Mouse (Mus musculus) frontal cortex, adult 2 months (tissue): ENCODE measurements at regions not wholly inside any gene's neighbourhood (a gene's known extent, or its start where the extent isn't known, plus 50 kb on each side); places are given as distances from the start of the nearest gene placed in this dataset.

Experiments used
- DNase-seq, 2 experiments: peaks; one replicate each; pipeline ENCODE4 v3.0.0; 2022; ENCODE audit warnings: low spot score in 1 of 2; ENCODE audit errors: extremely low spot score in 1 of 2

DNA sequence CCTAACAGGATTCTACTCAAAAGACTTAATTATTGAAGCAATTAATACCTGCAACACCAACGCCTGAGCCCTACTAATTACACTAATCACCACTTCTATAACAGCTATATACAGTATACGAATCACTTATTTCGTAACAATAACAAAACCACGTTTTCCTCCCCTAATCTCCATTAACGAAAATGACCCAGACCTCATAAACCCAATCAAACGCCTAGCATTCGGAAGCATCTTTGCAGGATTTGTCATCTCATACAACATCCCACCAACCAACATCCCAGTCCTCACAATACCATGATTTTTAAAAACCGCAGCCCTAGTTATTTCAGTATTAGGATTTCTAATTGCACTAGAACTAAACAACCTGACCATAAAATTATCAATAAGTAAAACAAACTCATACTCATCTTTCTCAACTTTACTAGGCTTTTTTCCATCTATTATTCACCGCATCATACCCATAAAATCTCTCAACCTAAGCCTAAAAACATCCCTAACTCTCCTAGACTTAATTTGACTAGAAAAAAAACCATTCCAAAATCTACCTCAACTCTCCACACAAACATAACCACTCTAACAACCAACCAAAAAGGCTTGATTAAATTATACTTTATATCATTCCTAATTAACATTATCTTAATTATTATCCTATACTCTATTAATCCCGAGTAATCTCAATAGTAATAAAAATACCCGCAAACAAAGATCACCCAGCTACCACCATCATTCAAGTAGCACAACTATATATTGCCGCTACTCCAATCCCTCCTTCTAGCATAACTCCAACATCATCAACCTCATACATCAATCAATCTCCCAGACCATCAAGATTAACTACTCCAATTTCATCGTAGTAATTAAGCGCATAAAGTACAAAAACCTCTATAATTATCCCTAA, 830.9 kb upstream of the Tyrp1 start:
- DNase-seq, result no peak

DNA sequence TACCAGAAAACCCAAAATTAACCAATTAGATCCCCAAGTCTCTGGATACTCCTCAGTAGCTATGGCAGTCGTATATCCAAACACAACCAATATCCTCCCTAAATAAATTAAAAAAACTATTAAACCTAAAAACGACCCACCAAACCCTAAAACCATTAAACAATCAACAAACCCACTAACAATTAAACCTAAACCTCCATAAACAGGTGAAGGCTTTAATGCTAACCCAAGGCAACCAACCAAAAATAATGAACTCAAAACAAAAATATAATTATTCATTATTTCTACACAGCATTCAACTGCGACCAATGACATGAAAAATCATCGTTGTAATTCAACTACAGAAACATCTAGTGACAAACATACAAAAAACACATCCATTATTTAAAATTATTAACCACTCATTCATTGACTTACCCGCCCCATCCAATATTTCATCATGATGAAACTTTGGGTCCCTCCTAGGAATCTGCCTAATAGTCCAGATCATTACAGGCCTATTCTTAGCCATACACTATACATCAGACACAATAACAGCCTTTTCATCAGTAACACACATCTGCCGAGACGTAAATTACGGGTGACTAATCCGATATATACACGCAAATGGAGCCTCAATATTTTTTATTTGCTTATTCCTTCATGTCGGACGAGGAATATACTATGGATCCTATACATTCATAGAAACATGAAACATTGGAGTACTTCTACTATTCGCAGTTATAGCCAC, 830.1 kb upstream of the Tyrp1 start:
- no peak for DNase-seq

- no peak for DNase-seq
Measured at GRCm38 (mm10) chr4:80004366-80004700, 829.6 kb upstream of the Tyrp1 start.

- no peak for DNase-seq
Measured at GRCm38 (mm10) chr4:80004788-80005187, 829.1 kb upstream of the Tyrp1 start.

GRCm38 (mm10) chr4:80027876-80028275, 806.0 kb upstream of the Tyrp1 start:
- no peak for DNase-seq

- peak; percentile 56 to 70 for DNase-seq
Measured at GRCm38 (mm10) chr4:80047956-80048355, 786.0 kb upstream of the Tyrp1 start.
